In the genomic region with DNA sequence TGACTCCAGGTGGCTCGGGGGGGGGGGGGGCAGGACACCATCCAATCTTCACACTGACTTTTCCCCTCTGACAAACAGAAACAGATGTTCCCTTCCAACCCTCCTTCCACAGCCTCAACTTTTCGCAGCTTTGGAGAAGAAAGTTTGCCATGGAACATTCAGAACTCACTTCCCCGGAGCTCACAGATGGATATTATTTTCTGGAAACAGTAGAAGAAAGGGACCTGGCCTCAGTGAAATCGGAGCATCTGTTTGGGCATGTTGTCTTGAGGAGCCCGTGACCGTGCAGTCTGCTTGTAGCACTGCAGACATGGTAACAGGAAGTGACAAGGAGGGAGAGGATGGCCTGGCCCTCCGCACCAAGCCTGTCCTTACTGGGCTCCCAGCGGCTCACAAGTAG, we compare ENCODE assay signal across 13 mouse cellular contexts.
DNase-seq lines count a peak whose midpoint lies in the region; ATAC-seq and TF ChIP-seq lines count a peak whose summit lies in the region.
"Had no signal": no experiment of that assay in that cellular context is flagged by ENCODE, and none has a peak within 500 bp of the region (broad histone marks: within the 10 kb centered on the region; RNA-seq: fewer than 3 reads in every experiment).

No protein-coding gene starts in this region.

- no peak overlapping the region for H3K9ac ChIP-seq in forebrain, embryonic 12.5 days
- H3K9ac ChIP-seq in limb, embryonic 15.5 days: no peak overlapping the region
- H3K9ac ChIP-seq: heart, embryonic 13.5 days had no signal

- ATAC-seq in forebrain, embryonic 12.5 days (ENCODE audit: low FRiP score): no peak
- ATAC-seq in limb, embryonic 15.5 days (ENCODE audit: insufficient number of reproducible peaks, low FRiP score, low TSS enrichment, low read depth): no peak
- ATAC-seq in inflammation-experienced regulatory T-cells, adult 6 months: no peak

- no peaks in the 10 kb centered on the region for H3K36me3 ChIP-seq in forebrain, embryonic 10.5 days (replicated peaks)
- no peaks in the 10 kb centered on the region for H3K36me3 ChIP-seq in forebrain, embryonic 12.5 days (replicated peaks)
- no peaks in the 10 kb centered on the region for H3K36me3 ChIP-seq in limb, embryonic 15.5 days
- H3K36me3 ChIP-seq: heart, embryonic 13.5 days had no signal

- H3K4me3 ChIP-seq in forebrain, embryonic 10.5 days: no peak overlapping the region
- no peak overlapping the region for H3K4me3 ChIP-seq in forebrain, embryonic 12.5 days (replicated peaks)
- H3K4me3 ChIP-seq in layer of hippocampus, adult 2 months: no peak overlapping the region
- no peak overlapping the region for H3K4me3 ChIP-seq in limb, embryonic 15.5 days
- H3K4me3 ChIP-seq: heart, embryonic 13.5 days had no signal

- H3K4me2 ChIP-seq in forebrain, embryonic 12.5 days: no peak overlapping the region
- no peak overlapping the region for H3K4me2 ChIP-seq in limb, embryonic 15.5 days
- H3K4me2 ChIP-seq: heart, embryonic 13.5 days had no signal

- TF ChIP-seq CTCF in layer of hippocampus, adult 2 months (conservative IDR thresholded peaks at IDR 0.05): no peak

- peak overlapping the region; percentile 3; the same call in 1 of the 2 replicates for H3K27ac ChIP-seq in forebrain, embryonic 10.5 days
- no peak overlapping the region for H3K27ac ChIP-seq in forebrain, embryonic 12.5 days
- peak overlapping the region; percentile 41; the same call in 1 of the 2 replicates for H3K27ac ChIP-seq in layer of hippocampus, adult 2 months
- H3K27ac ChIP-seq in limb, embryonic 15.5 days: peak overlapping the region; percentile 68
- H3K27ac ChIP-seq: heart, embryonic 13.5 days had no signal

- peaks cover 26% of the 10 kb centered on the region for H3K4me1 ChIP-seq in forebrain, embryonic 10.5 days
- peaks cover 21% of the 10 kb centered on the region for H3K4me1 ChIP-seq in forebrain, embryonic 12.5 days
- peaks cover 19% of the 10 kb centered on the region; the same call in 1 of the 2 replicates for H3K4me1 ChIP-seq in limb, embryonic 15.5 days
- H3K4me1 ChIP-seq: heart, embryonic 13.5 days had no signal

- no peaks in the 10 kb centered on the region for H3K27me3 ChIP-seq in forebrain, embryonic 10.5 days (ENCODE audit: poor library complexity, severe bottlenecking)
- no peaks in the 10 kb centered on the region for H3K27me3 ChIP-seq in forebrain, embryonic 12.5 days
- H3K27me3 ChIP-seq in limb, embryonic 15.5 days: no peaks in the 10 kb centered on the region
- H3K27me3 ChIP-seq: heart, embryonic 13.5 days had no signal

- no peak for DNase-seq in forebrain, embryonic 10.5 days (ENCODE audit: extremely low spot score, low spot score)
- DNase-seq in layer of hippocampus, adult 2 months (ENCODE audit: low spot score in 2 of 2): peak; percentile 29
- no peak for DNase-seq in layer of hippocampus, postnatal 10 days (ENCODE audit: low spot score in 2 of 2)
- peak; percentile 37 to 56 for DNase-seq in heart, adult 9 months (ENCODE audit: low spot score in 2 of 2)
- DNase-seq in ovary, postnatal 10 days (ENCODE audit: low spot score): no peak
- DNase-seq: adrenal gland, adult 2 months; cerebellum, postnatal 36 days; kidney, postnatal 25 days; lung, adult 18-20 months had no signal

- H3K9me3 ChIP-seq in forebrain, embryonic 10.5 days: no peaks in the 10 kb centered on the region
- H3K9me3 ChIP-seq in forebrain, embryonic 12.5 days: no peaks in the 10 kb centered on the region
- no peaks in the 10 kb centered on the region for H3K9me3 ChIP-seq in limb, embryonic 15.5 days
- H3K9me3 ChIP-seq: heart, embryonic 13.5 days had no signal

- WGBS in forebrain, embryonic 10.5 days: 64% methylated on average over 8 of the region's 8 CpGs
- 81% methylated on average over 8 of the region's 8 CpGs for WGBS in forebrain, embryonic 12.5 days
- 30% methylated on average over 8 of the region's 8 CpGs for WGBS in limb, embryonic 15.5 days

Comparison
In these comparisons a context has a peak if more than half of its experiments do, and no peak if none do; other contexts are left out.
1. DNase-seq: peak in layer of hippocampus, adult 2 months (2 of 2) and heart, adult 9 months (2 of 2); none in forebrain, embryonic 10.5 days (single experiment), layer of hippocampus, postnatal 10 days (0 of 2) and ovary, postnatal 10 days (single experiment).